Mouse (Mus musculus) T-helper 17 cell (primary cell): ENCODE measurements around the gene Kif26b.

Experiments used
- in situ Hi-C, 2 experiments: fragments of 300-600 bp; cut with MboI, MseI; formaldehyde crosslinking; loops; 1 replicate in 1 of 2; 2 replicates in 1 of 2; pipeline ENCODE4 v1.15.1; 2025; ENCODE audit warnings: high pct_unique_total_duplicates in 2 of 2

The Kif26b gene

DNA sequence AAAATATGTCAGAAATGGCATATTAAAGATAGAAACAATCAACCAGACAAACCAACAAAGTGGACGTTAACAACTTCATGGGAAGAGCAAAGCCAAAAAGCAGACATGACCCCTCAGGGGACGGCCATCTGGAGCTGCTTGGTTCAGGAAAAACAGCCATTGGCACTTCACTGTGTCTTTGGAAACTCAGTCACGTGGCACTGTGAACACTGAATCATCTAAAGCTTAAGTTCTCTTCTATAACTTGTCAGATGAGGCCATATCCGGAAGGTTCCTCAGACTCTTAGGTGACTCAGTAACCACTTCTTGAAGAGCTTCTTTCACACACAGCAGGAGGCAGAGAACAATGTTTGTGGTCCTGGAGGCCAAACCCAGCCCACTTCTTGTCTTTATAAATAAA is 126.6 kb downstream of the Kif26b start:
- in situ Hi-C loops = no loop called here

DNA sequence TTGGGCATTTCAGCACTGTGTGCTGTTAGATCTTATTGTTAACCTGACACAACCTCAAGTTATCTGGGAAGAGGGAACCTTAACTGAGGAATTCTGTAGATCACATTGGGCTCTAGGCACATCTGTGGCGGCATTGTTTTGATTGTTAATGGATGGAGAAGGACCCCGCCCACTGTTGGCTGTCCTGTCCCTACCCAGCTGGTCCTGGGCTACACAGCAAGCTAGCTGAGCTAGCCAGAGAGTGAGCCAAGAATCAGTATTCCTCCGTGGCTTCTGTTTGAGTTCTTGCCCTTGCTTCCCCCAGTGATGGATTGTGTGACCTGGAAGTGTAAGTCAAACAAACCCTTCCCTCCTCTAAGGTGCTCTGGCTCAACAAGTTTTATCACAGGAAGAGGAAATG is 132.1 kb downstream of the Kif26b start:
- in situ Hi-C loops = no loop called here

DNA sequence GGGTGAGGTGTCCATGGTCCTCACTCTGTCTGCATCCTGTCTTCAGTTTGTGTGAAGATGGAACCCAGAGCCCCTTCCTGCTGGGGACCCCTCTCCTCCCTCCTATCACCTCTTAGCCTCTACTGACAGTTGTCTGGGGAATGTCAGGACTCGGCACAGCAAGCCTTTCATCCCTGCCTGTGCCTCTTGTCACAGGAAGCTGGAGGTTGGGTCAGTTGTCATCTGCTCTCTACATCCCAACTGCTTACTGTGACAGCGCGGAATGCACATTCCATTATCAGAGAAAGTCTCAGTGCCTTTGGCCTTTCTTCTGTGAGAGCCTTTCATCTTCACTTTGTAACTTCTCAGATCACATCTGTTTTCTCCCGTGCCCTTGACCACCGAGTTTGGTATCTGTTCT is 132.6 kb downstream of the Kif26b start:
- in situ Hi-C loops = no loop called here

DNA sequence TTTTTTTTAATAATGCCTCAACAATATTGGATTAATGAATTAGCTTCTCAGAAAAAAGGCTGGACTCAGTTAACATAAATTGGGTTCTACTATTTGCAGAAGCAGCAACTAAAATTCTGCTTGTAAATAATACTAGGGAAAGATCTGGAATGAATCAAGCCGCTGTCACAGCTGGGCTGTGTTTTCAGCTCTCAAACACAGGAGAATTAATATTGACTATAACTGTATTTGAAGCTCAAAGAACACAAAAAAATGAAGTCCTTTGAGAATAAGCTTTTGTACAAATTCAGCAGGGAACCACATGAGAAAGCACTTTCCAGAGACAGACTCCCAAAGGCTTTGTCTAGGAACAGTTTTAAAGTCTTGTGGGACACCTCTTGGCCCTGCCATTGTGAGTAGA is 134.6 kb downstream of the Kif26b start:
- in situ Hi-C loops = no loop called here

DNA sequence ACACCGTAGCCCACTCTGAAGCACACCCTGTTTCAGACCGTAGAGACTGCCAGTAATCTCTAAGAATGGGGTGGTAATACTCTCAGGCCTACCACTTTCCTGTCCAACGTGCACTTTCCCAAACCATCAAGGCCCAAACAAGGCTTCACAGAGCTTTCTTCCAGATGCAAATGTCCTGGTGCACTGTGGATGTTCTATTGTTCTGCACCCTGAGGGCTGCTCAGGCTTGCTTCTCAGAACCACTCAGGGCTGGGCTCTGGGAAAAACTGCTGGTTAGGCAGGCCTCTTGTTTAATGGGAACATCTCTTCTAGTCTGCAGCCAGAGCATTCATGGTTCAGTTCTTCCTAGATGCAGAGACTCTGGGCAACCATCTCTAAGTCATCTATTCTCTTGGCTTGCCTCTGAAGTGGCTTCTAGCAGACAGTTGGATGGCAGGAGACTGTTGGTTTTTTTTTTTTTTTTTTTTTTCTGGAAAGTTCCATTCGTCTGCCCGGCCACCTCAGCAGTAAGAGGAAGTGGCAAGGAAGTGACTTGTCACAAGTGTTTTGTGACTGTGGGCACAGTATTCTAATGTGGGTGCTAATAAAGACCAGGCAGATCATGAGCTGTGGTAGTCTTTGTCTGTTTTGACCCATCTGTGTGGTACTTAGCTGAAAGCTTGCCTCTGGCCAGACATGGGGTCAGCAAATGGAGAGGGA is 135.5 kb downstream of the Kif26b start:
- in situ Hi-C loops = no loop called here

DNA sequence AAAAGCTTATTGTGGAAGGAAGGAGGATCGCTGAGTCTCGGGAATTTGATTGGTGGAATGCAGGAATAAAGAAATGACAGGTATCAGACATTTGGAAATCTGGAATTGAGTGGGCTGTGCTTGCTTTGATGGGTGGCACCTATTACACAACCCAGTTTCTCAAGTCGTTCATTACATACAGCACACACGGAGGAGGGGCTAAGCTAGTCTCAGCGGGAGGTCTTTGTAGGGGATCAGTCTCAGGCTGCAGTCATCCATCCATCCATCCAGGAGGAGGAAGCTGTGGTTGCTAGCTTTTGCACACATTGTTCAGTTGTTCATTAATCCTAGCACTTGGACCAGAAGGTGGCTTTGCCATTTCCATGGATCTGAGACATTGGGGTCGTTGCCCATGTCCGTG is 137.6 kb downstream of the Kif26b start:
- in situ Hi-C loops = no loop called here

DNA sequence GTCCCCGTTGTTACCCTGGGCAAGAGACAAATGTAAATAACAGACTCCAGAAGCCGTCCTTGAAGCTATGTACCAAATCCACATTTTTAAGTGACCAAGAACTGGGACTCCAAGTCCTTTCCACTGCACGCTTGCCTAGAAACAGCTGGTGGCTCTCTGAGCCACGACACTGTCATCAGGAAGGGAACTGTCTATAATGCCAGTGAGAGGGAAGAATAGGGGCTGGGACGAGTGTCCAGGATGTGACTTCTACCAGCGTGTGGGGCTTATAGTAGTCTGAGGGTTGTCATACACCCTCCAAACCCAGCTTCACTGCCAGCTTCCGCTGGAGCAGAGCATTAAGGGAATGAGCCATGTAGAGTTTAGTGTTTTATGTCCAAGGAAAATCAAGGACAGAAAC is 138.9 kb downstream of the Kif26b start:
- in situ Hi-C loops = no loop called here

DNA sequence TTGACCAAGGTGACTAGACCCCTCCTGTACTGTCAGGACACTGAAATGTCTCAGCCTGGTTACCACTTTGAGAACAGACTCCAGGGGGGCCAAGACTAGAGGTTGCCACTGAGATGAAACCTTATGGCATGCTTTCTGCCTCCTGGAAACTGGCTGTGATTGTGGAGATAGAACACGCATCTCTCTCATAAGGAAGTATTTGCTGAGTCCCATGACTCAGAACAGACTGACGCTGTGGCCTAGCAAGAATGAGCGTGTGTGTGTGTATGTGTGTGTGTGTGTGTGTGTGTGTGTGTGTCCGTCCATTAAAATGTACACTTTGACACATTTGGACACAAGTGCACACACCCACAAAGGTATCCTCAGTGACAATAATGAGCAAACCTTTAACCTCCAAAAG is 140.0 kb downstream of the Kif26b start:
- in situ Hi-C loops = no loop called here

DNA sequence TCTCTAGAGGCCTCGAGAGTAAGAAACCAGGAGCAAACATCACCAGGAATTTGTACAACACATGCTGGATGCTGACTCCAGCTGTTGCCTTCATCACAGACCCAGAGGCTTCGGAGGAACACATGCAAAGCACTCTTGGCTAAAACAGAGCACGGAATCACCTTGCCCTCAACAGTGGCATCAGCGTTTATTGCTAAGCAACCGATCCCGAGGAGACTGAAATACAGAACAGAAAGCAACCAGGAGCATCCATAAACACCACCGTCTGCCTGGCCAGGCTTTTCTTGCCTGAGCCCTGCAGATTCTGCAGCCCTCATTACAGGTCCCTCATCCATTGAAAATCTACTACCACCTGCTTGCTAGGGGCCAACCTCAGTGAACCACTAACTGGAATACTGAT is 144.1 kb downstream of the Kif26b start:
- in situ Hi-C loops = no loop called here

DNA sequence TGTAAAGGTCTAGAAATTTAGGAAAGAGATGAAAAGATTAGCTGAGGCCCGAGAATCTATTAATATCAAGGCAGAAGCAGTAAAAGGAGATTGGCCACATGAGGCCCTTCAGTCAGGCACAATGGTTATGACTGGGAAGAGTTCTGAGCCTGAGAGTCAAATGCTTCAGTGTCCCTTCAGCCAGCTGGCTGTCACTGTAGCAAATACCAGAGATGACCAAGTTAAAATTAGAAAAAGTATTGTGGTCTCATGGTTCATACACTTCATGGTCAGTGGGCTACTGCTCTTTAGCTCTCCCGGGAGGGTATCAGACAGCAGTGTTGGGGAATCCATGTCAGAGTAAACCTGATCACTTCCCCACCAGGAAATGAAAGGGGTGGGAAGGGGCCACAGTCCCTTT is 144.6 kb downstream of the Kif26b start:
- in situ Hi-C loops = no loop called here

DNA sequence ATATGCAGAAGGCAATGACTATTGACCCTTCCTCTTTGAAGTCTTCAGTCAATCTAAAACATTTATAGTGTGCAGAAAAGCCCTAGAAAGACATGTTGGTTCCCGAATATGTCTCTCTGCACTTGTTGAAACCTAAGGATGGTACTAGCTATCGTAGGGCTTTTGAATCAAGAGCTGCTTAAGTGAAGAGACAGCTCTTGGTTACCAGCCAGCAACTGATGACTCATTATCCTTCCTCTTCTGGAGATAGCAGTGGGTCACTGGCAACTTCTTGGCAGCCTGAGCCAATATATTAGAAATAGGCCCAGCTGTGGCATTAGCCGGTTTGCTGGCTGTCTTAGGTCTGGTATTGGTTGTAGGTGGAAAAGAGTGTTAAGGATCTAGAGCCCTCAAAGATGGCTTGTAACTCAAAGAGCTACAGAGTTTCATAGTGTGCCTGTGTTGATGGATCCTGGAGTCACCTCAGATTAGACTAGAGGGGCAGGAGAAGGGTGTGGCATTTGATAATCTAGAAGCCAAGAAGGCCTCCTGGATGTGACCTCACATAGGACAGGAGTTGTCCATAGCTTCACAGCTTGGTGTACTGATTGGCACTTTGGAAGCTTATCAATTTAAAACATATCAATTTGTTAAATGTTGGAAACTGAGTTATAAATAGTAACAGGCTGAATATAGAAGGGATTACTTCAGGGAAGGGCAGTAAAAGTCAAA is 146.8 kb downstream of the Kif26b start:
- in situ Hi-C loops = no loop called here

DNA sequence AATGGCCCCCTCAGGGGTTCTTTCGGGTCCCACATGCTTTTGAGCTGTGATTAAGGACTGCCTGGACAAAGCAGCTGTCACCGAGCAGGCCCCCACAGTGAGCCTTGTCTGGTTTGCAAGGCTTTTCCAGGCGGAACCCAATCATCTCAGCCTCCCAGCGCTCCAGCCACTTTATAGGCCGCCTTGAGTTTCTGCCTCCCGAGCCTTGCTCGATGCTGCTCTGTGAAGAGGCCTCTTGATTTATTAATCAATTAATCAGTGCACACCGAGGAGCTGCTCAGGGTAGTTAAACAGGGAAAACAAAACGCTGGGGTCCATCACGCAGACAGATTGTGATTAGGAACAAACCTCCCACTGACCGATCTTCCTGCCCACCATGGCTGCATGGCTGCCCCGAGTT is 148.2 kb downstream of the Kif26b start:
- in situ Hi-C loops = no loop called here

DNA sequence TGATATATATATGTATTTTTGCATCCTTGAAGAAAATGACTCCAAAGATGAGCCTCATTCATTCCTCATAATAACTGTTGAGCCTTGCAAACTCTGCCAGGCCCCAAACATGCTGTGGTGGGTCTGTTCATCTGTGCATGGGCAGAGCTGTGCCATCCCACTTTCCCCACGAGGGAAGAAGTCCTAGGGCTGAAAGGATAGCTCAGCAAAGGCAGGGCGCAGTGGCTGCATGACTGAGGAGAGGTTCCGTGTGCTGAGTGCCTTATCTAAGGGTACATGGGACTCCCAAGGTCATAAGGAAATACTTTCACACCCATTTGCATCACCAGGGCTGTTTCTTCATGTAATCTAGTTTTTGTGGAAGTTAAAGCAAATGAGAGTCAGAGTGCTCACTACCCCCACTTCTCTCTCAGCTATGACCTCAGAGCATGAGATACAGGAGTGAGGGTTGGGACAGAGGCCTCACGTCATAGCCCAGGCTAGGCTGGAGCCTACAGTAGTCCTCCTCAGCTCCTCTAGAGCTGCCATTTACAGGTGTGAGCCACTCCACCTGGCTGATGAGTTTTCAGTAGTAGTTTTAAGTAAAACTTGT is 148.8 kb downstream of the Kif26b start:
- in situ Hi-C loops = no loop called here

DNA sequence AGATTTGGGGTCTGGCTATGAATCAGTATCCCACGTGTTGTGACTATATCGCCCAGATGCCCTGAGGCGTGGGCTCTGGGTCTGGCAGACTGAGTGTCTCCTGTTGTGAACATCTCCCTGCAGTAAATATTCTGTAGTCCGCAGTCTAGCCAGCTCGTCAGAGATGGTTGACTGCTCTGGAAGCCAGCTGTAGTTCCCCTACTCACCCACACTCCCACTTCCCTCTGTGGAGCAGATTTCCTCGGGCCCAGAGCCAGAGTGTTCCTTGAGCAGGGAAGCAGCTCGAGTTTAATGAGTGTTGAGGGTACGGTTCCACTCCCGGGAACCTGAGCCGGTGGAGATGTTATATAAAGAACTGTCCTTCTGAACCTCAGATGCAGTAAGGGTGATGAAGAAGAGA is 154.7 kb downstream of the Kif26b start:
- in situ Hi-C loops = loop anchor here (10.0 kb wide), 3 partner anchors 721 to 1049 kb away; no protein-coding TSS in a partner anchor

DNA sequence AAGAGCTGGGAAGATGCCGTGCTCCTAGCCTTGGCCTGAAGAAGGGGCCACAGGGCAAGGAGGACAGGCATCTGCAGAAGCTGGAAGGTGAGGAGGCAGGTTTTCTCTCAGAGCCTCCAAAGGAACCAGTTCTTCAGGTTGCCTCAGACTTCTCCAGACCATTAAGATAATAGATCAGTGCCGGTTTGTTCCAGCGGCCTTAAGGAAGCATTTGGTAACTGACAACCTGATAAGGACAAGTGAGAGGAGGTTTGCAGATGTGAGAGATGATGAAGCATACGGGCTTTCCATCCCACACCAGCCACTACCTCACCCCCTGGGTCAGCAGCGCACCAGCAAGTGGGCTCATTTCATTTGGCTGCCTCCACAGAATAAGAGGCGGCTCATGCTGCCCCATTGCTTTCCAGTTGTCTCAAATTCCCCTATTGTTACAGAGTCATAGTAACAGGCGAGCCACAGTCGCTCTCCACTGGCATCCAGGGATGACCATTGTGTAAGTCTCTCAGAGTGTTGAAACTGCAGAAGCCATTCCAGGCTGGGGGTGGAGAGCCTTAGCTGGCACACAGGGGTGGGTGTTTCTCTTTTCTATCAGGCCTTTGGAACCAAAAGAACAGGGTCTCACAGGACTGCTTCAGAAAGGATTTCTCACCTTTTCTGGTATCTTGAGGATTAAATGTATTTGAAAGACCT is 156.2 kb downstream of the Kif26b start:
- in situ Hi-C loops = loop anchor here (10.0 kb wide), 3 partner anchors 720 to 1050 kb away; no protein-coding TSS in a partner anchor

DNA sequence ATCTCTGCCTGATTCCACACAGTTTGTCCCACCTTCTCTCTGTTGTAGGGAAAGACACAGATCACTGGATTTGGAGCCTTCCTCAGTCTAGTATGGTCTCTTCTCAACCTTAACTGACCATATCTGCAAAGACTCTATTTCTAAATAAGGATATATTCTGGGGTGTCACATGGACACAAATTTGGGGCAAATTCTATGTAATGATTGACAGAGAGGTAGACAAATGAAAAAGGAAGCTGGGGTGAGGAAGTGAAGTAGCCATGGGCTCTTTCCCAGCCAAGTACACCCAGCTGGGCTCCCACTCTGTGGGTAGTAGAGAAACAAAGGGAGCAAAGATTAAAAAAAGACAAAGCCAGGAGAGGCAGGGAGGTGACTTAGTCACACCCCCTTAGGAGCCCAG is 158.0 kb downstream of the Kif26b start:
- in situ Hi-C loops = loop anchor here (10.0 kb wide), 3 partner anchors 718 to 1052 kb away; no protein-coding TSS in a partner anchor

DNA sequence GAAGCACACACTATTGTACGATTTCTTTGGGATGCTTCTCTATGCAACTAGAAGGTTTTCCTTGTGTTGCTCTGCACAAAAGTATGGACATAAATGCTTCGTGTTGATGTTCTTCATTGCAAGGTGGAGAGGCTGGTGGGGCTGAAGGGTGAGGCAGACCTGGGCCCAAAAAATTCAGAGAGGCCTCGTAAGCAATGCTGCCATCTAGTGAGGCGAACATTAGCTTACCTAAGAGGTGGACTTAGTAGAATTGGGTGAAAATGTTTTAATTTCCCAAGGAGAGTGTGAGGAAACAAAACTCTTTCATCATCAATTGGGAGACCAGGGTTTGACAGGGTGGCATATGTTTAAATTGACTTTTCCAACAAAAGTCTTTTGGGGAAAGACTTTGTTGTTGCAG is 160.6 kb downstream of the Kif26b start:
- in situ Hi-C loops = loop anchor here (10.0 kb wide), 3 partner anchors 715 to 1055 kb away; no protein-coding TSS in a partner anchor

DNA sequence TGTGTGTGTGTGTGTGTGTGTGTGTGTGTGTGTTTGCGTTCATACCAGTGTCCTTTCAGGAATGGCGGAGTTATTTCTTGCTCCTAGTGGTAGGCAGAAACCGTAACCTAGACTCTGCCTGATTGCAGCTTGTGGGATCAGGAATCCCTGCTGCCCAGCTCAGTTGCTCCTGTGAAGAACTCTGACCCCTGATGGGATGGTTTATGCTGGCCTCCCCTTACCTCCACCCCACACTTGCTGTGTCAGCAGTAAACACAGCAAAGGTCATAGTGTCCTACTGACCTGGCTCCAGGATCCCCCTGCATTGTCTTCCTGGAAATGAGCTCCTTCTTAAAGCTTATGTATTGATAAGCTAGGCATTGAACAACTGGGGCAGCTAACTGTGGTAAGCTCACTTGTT is 162.8 kb downstream of the Kif26b start:
- in situ Hi-C loops = no loop called here

DNA sequence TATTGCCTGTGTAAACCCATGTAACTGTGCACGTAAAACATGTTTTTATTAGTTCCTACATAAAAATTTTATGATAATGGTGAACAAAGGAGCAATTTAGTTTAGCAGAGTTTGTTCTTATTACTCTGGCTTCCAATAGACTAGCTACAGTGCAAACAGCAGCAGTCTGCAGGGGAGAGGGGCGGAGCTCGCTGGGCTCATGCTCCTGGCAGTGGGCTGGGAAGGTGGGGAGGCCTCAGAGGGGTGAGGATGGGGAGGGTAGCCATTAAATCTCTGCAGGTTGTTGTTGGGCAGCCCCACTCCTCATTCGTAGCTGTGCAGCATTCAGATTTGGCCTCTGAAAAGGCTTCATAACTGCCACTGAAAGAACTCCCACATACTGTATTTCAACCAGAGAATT is 171.2 kb downstream of the Kif26b start:
- in situ Hi-C loops = no loop called here

DNA sequence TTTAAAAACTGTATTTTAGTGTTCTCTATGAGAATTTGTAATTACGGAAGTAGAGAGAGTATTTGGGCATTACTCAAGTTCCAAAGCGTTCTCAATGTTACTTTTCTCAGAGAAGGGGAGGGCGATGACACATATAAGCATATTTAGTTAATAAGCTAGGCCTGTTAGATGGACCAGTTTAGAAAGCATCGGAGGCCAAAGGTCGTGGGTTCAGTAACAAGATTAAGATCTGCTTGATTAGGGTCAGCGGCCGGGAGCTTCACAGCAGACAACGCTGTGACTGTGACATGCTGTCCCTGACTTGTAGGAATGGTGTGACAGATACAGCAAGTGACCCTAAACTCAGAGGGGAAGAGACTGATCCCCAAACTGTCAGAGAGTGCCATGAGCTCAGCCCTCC is 174.6 kb downstream of the Kif26b start:
- in situ Hi-C loops = no loop called here

DNA sequence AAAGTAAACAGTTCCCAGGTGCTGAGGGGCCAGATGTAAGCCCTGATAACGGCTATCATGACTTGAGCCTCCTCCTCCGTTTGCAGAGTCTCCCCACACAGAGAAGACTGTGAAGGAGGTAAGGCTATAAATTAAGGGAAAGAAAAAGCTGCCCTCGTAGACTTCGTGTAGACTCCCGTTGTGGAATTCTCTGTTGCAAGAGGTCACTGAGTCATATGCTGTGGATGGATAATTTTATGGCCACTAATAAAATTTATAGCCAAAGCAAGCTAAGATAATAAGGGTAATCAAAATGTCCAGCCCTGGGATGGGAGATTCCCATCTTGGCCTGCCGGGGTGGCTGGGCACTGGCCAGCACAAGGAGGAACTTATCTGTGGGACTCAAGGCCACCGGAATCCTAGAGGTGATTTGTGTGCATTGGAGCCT is 179.0 kb downstream of the Kif26b start:
- in situ Hi-C loops = no loop called here

DNA sequence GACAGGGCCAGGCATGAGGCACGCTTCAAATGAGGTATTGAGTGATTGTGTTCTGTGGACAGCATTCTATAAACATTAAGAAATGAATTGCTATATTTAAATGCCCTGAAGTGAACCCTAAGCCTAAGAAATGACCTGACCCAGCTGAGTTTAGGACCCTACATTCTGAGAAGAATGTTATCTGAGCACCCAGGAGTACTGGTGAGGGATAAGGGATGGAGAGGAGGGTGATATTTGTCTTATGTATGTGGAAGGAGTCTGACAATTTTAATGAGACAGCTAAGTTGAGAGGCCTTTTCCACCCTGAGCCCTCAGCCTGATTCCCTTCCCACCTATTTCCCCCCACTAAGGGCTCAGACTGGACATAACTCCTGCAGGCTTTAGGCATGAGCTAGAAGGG is 179.4 kb downstream of the Kif26b start:
- in situ Hi-C loops = no loop called here
